Mouse (Mus musculus) hematopoietic stem cell, adult 5-6 weeks (primary cell): ENCODE measurements around the gene Gngt2. TPM values are rescaled to one million over a fixed set of nuclear protein-coding genes. Genes with fewer than 3 reads are reported as not detected.

Source experiments
- ATAC-seq, 2 experiments: fragments of 125-278 bp in 1 of 2; replicated peaks in 1 of 2; 2 replicates each; pipeline ENCODE4 v1.8.0; 2016 to 2017; ENCODE audit warnings: inconsistent platforms in 2 of 2, mild to moderate bottlenecking in 2 of 2, moderate number of reproducible peaks in 2 of 2, low read depth in 1 of 2, moderate TSS enrichment in 1 of 2; ENCODE audit not compliant: low FRiP score in 2 of 2, poor library complexity in 2 of 2, severe bottlenecking in 2 of 2, insufficient read depth in 1 of 2, low TSS enrichment in 1 of 2
- total RNA-seq: library from RNA; stranded (forward); fragments of 172-1452, 232-1000 nt; gene quantifications from 2 replicates; pipeline ENCODE4 v1.2.3, GENCODE M21; 2017

Gene Gngt2
- total RNA-seq, 1 experiment from 2014 or later: 12.0 TPM

DNA sequence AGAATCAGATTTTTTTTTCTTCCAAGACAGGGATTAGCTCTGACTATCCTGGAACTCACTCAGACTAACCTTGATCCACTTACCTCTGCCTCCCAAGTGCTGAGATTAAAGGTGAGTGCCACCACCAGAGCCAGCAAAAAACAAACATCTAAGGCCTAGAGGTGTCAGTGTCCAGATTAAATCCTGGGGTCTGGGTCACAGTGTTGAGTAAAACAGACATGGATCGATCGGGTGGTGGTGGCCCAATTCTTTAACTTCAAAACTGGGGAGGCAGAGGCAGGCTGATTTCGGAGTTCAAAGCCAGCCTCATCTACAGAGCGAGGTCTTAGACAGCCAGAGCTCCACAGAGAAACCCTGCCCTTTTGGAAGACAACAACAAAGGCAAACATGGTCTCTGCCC lies 14.6 kb upstream of the Gngt2 start:
- no peak for ATAC-seq

DNA sequence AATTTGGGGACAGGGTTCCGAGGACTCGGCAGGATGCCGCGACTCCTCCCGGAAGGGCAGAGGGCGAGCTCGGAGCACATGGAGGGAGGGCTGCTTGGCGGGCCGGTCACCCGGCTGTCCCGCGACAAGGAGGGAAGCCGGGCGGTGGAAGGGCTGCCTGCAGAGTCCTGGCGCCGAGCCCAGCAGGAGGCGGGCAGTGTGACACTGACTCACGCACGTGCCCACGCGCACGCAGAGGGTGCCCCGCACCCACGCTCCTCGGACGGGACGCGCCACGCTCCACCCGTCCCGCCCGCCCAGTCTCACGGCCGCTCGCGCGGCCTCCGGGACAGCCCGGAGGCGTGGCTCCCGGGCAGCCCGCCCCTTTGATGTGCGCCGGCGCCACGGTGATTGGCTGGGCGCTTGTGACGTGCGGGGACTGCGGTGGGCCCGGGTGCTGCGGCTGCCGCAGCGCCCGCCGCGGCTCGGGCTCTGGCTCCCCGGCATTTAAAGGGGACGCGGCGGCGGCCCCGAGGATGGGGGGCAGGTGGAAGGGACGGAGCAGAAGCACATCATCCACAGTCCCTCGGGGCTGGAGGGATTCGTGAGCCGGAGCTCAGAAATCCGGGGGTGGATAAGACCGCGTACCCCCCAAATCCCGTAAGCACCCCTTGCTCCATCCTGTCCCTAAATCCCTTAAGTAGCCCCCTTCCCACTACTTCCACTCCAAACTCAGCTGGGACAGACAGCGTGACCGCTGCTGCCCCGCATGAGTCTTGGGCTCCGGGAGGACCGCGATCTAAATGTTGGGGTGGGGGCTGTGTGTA lies 12.7 kb upstream of the Gngt2 start, which contains the start of gene Phospho1:
Gene Phospho1, plus strand, starts transcription at position 429 of the 806 bp plus-strand sequence.
- peak; percentile 63 to 77 for ATAC-seq

- no peak for ATAC-seq
Observed at GRCm38 (mm10) chr11:95824877-95825243, 12.2 kb upstream of the Gngt2 start.

GRCm38 (mm10) chr11:95825625-95826024 lies 11.4 kb upstream of the Gngt2 start:
- ATAC-seq: no peak

DNA sequence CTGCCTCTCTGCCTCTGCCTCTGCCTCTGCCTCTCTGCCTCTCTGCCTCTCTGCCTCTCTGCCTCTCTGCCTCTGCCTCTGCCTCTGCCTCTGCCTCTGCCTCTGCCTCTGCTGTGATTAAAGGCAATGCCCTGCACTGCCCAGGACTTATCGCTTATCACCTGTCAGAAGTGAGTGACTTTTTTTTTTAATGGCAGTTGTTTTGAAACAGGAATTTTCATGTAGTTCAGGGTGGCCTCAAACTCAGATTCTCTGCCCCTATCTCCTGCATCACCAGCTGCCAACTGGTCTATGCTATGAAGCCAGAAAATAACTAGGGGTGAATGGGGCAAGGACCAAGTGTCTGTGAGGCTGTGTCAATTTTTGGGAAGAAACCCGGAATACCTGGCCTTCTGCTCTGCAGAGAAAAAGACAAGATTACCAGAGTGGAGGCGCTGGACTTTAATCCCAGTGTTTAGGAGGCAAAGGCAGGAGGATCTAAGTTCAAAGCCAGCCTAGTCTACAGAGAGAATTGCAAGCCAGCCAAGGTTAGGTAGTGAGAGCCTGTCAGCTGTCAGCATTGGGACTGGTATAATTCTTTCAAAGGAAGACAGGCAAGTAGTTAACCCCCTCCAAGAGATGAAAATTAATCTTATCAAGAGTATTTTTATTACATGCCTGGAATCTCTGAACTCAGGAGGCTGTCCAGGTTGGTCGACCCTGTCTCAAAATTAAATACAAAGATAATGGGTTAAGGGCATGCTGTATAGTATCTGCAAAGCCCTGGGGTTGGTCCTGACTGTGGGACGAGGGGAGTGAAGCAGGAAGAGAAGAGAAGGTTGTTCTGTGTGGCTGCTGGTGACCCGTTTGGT lies 10.5 kb upstream of the Gngt2 start:
- ATAC-seq: no peak

DNA sequence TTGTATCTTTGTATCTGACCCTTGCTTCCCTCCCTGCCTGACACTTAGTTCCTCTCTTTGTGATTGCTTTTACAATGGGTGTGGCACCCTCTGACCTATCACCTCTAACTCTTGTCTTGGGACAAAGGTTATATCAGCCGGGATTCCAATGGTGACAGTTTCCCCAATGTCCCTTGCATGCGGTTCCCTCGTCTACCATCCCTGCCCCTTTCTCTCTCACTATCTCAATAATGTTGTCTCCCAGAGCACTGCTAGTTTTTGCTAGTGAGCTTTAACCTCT lies 9.9 kb upstream of the Gngt2 start:
- ATAC-seq: no peak

GRCm38 (mm10) chr11:95827464-95828085 lies 9.4 kb upstream of the Gngt2 start:
- no peak for ATAC-seq

DNA sequence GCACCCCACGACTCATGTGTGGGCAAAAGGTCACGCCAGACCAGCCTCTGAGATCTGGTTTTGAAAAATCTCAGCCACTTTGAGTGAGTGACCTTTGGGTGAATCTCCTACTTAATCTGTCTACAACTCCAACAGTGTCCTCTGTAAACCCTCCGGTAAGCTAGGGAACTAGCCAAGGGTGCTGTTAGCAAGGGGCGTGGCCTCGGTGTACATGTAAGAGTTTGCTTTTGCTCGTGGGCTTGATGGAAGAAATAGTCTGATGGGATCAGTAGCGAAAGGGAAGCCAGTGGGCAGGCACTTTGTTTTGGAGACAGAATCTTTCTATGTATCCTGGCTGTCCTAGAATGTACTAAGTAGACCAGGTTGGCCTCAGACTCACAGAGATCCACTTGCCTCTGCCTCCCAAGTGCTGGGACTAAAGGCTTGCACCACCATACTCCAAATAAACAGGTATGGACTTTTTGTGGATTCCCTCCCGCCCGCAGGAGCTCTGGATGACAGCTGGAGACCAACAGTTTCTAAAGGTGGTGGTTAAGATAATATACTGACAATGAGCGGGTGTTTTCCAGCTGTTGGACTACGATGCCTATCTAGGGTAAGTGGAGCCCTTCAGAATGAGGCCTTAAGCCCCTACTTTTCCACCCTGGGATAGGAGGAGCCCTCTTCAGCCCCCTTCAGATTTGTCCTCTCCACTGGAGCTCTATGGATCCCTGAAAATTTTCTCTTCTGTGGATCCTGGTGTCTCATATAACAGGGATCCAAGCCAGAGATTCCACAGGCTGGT lies 8.6 kb upstream of the Gngt2 start:
- no peak for ATAC-seq

GRCm38 (mm10) chr11:95829526-95830050 lies 7.4 kb upstream of the Gngt2 start:
- ATAC-seq: no peak

DNA sequence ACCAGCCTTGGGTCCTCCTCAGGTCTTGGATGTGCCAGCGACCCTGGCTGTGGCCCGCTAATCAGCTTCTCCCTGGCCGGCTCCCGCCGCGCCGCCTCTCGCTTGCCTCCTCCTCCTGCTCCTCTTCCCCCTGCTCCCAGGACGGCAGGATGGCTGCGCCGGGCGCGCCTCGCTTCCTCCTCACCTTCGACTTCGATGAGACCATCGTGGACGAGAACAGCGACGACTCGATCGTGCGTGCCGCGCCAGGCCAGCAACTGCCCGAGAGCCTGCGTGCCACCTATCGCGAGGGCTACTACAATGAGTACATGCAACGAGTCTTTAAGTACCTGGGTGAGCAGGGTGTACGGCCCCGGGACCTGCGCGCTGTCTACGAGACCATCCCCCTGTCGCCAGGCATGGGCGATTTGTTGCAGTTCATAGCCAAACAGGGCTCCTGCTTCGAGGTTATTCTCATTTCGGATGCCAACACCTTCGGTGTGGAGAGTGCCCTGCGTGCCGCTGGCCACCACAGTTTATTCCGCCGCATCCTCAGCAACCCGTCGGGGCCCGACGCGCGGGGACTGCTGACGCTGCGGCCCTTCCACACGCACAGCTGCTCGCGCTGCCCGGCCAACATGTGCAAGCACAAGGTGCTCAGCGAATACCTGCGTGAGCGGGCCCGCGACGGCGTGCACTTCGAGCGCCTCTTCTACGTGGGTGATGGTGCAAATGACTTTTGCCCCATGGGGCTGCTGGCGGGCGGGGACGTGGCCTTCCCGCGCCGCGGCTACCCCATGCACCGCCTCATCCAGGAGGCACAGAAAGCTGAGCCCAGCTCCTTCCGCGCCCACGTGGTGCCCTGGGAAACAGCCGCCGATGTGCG lies 6.4 kb upstream of the Gngt2 start:
- ATAC-seq: no peak

- ATAC-seq: no peak
Observed at GRCm38 (mm10) chr11:95831276-95831619, 5.8 kb upstream of the Gngt2 start.

DNA sequence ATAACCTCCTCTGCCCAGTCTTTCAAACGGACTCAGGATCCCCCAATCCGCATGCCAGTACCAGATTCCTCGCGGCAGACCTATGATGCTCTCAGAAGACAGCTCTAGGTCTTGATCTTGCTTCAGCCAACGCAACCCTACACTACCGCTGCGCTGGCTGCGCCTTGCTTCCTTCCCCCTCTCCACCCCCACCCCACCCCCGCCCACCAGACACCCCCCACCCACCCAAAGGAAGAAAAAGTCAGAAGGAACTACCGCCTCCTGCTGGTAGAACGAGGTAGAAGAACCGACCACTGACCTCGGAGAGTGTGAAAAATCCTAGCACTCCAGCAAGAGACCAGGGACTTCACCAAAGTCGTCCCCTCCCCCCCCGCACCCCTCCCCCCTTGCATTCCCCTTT lies 5.4 kb upstream of the Gngt2 start:
- ATAC-seq: no peak

GRCm38 (mm10) chr11:95832129-95833005 lies 4.6 kb upstream of the Gngt2 start:
- ATAC-seq: no peak

DNA sequence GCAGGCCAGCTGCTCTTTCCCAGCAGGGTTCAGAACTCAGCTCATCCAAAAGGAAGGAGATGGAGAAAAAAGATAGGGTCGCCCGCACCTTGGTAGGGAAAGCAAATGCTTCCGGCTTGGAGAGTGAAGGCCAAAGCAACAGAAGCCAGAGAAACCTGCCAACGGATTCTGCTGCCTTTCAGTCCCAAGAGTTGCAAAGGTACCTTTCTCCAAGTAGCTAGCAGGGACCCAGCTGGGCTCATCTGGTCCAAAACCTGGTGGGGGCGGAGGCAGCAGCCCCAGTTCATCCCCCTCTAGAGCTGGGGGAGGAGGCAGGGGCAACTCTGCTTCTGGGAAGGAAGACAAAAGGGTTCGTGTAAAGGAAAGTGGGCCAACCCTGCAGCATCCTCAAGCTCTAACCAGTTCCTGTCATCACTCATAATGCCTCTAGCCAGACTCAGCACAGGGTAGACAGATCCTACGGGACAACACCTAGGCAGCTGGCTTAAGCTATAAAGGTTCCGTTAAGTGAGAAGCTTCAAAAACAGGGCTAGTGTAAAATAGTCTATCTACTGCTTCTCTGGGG lies 3.9 kb upstream of the Gngt2 start:
- ATAC-seq: no peak

DNA sequence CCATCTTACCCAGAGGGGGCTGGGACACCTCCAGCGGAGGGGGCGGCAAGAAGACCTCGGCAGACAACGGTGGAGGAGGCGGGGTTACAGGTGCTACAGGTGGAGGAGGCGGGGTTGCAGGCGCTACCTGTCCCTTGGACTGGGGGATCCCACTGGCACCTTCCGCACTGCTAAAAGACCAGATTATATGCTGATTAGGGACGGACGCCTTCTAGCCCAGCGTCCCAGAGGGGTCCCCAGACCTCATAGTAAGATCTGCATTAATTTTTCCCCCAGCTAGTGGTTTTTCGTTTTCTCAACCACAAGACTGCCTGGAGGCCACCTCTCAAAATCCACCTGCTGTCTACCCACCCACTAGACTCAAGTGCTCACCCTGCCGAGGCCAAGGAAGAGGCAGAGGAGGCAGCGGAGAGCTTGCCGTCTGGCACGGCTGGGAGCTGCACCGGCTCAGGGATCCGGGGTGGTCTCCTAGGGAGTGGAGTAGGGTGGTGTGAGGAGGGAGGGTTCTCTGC lies 3.3 kb upstream of the Gngt2 start:
- no peak for ATAC-seq
